Mouse (Mus musculus): ENCODE measurements at regions not wholly inside any gene's neighbourhood (a gene's known extent, or its start where the extent isn't known, plus 50 kb on each side); places are given as distances from the start of the nearest gene placed in this dataset.

GRCm38 (mm10) chr2:30715720-30716310, 87.6 kb downstream of the 1700001O22Rik start:
- H3K9me3 ChIP-seq (ENCODE audit: control insufficient read depth, low read length): no peaks in the 10 kb centered on the region
- no peak overlapping the region for H3K9ac ChIP-seq (replicated peaks)
- DNase-seq (ENCODE audit: low read depth in 3 of 3, low spot score in 3 of 3) (no peak), ATAC-seq (ENCODE audit: insufficient read depth) (no peak)
- H3K4me3 ChIP-seq (ENCODE audit: insufficient read depth in 1 of 2, low read depth in 2 of 2, low read length in 2 of 2): no peak overlapping the region
- TF ChIP-seq EP300 (IDR thresholded peaks at IDR 0.05; ENCODE audit: low read depth) (no peak), CTCF (IDR thresholded peaks at IDR 0.05; ENCODE audit: low read depth) (no peak)
- H3K4me1 ChIP-seq (replicated peaks; ENCODE audit: control insufficient read depth in 2 of 2, insufficient read depth in 2 of 2, low read length in 1 of 2): peaks cover 0 to 14% of the 10 kb centered on the region in 2 experiments; a peak in 2 of 4 replicates
- peaks cover 36% of the 10 kb centered on the region for H3K27me3 ChIP-seq (ENCODE audit: control insufficient read depth, insufficient read depth, low read length)
- H3K27ac ChIP-seq: no peak overlapping the region
- WGBS (ENCODE audit: insufficient replicate concordance): 30% methylated on average over 4 of the region's 4 CpGs
- no peaks in the 10 kb centered on the region for H3K36me3 ChIP-seq (replicated peaks; ENCODE audit: control insufficient read depth, insufficient read depth, low read depth)
- H3K4me2 ChIP-seq (ENCODE audit: low read depth): no peak overlapping the region

- 31% methylated on average over 3 of the region's 3 CpGs for WGBS (ENCODE audit: insufficient replicate concordance)
- no peak overlapping the region for H3K27ac ChIP-seq
- H3K36me3 ChIP-seq (replicated peaks; ENCODE audit: control insufficient read depth, insufficient read depth, low read depth): no peaks in the 10 kb centered on the region
- H3K9me3 ChIP-seq (ENCODE audit: control insufficient read depth, low read length): no peaks in the 10 kb centered on the region
- H3K4me1 ChIP-seq (replicated peaks; ENCODE audit: control insufficient read depth in 2 of 2, insufficient read depth in 2 of 2, low read length in 1 of 2): peaks cover 0 to 12% of the 10 kb centered on the region in 2 experiments; a peak in 2 of 4 replicates
- DNase-seq (ENCODE audit: low read depth in 3 of 3, low spot score in 3 of 3) (no peak), ATAC-seq (ENCODE audit: insufficient read depth) (no peak)
- H3K4me2 ChIP-seq (ENCODE audit: low read depth): no peak overlapping the region
- no peak overlapping the region for H3K4me3 ChIP-seq (ENCODE audit: insufficient read depth in 1 of 2, low read depth in 2 of 2, low read length in 2 of 2)
- TF ChIP-seq CTCF (IDR thresholded peaks at IDR 0.05; ENCODE audit: low read depth): no peak
- no peak for TF ChIP-seq EP300 (IDR thresholded peaks at IDR 0.05; ENCODE audit: low read depth)
- peaks cover 41% of the 10 kb centered on the region for H3K27me3 ChIP-seq (ENCODE audit: control insufficient read depth, insufficient read depth, low read length)
- H3K9ac ChIP-seq (replicated peaks): no peak overlapping the region
Measured at GRCm38 (mm10) chr2:30713535-30713934, 89.9 kb downstream of the 1700001O22Rik start.

GRCm38 (mm10) chr2:30712841-30713401, 90.5 kb downstream of the 1700001O22Rik start:
- Histone ChIP-seq H3K4me3 (ENCODE audit: insufficient read depth in 1 of 2, low read depth in 2 of 2, low read length in 2 of 2) (no peak overlapping the region), H3K27ac (no peak overlapping the region), H3K4me2 (ENCODE audit: low read depth) (no peak overlapping the region), H3K27me3 (ENCODE audit: control insufficient read depth, insufficient read depth, low read length) (peaks cover 47% of the 10 kb centered on the region), H3K9me3 (ENCODE audit: control insufficient read depth, low read length) (no peaks in the 10 kb centered on the region), H3K36me3 (replicated peaks; ENCODE audit: control insufficient read depth, insufficient read depth, low read depth) (no peaks in the 10 kb centered on the region), H3K4me1 (replicated peaks; ENCODE audit: control insufficient read depth in 2 of 2, insufficient read depth in 2 of 2, low read length in 1 of 2) (peaks cover 0 to 8% of the 10 kb centered on the region in 2 experiments; a peak in 2 of 4 replicates), H3K9ac (replicated peaks) (no peak overlapping the region)
- DNase-seq (ENCODE audit: low read depth in 3 of 3, low spot score in 3 of 3): no peak
- ATAC-seq (ENCODE audit: insufficient read depth): no peak
- TF ChIP-seq EP300 (IDR thresholded peaks at IDR 0.05; ENCODE audit: low read depth) (no peak), CTCF (IDR thresholded peaks at IDR 0.05; ENCODE audit: low read depth) (no peak)
- 33% methylated on average over 9 of the region's 9 CpGs for WGBS (ENCODE audit: insufficient replicate concordance)

- Histone ChIP-seq H3K9ac (replicated peaks) (peak overlapping the region; percentile 5; the same call in 1 of the 2 replicates), H3K4me3 (ENCODE audit: insufficient read depth in 1 of 2, low read depth in 2 of 2, low read length in 2 of 2) (peak overlapping the region; percentile 19 to 42), H3K27ac (no peak overlapping the region), H3K4me1 (replicated peaks; ENCODE audit: control insufficient read depth in 2 of 2, insufficient read depth in 2 of 2, low read length in 1 of 2) (peaks cover 0 to 10% of the 10 kb centered on the region in 2 experiments; a peak in 2 of 4 replicates), H3K36me3 (replicated peaks; ENCODE audit: control insufficient read depth, insufficient read depth, low read depth) (no peaks in the 10 kb centered on the region), H3K4me2 (ENCODE audit: low read depth) (peak overlapping the region; percentile 63), H3K9me3 (ENCODE audit: control insufficient read depth, low read length) (no peaks in the 10 kb centered on the region), H3K27me3 (ENCODE audit: control insufficient read depth, insufficient read depth, low read length) (peaks cover 47% of the 10 kb centered on the region)
- TF ChIP-seq CTCF (IDR thresholded peaks at IDR 0.05; ENCODE audit: low read depth) (no peak), EP300 (IDR thresholded peaks at IDR 0.05; ENCODE audit: low read depth) (no peak)
- no peak for DNase-seq (ENCODE audit: low read depth in 3 of 3, low spot score in 3 of 3)
- WGBS (ENCODE audit: insufficient replicate concordance): under 1% methylated on average over 63 of the region's 63 CpGs
- ATAC-seq (ENCODE audit: insufficient read depth): 0 out of 2 replicates have a peak, but pooled peaks have one; percentile 16
Measured at GRCm38 (mm10) chr2:30711853-30712498, 91.5 kb downstream of the 1700001O22Rik start.

- ATAC-seq (ENCODE audit: insufficient read depth) (peak; percentile 32), DNase-seq (ENCODE audit: low read depth in 3 of 3, low spot score in 3 of 3) (no peak)
- no peaks in the 10 kb centered on the region for H3K9me3 ChIP-seq (ENCODE audit: control insufficient read depth, low read length)
- peak overlapping the region; percentile 63 for H3K4me2 ChIP-seq (ENCODE audit: low read depth)
- TF ChIP-seq CTCF (IDR thresholded peaks at IDR 0.05; ENCODE audit: low read depth) (no peak), EP300 (IDR thresholded peaks at IDR 0.05; ENCODE audit: low read depth) (no peak)
- peak overlapping the region; percentile 5; the same call in 1 of the 2 replicates for H3K9ac ChIP-seq (replicated peaks)
- no peaks in the 10 kb centered on the region for H3K36me3 ChIP-seq (replicated peaks; ENCODE audit: control insufficient read depth, insufficient read depth, low read depth)
- no peak overlapping the region for H3K27ac ChIP-seq
- H3K4me3 ChIP-seq (ENCODE audit: insufficient read depth in 1 of 2, low read depth in 2 of 2, low read length in 2 of 2): peak overlapping the region in 1 of 2 experiments; percentile 42; a peak in 3 of 4 replicates
- H3K4me1 ChIP-seq (replicated peaks; ENCODE audit: control insufficient read depth in 2 of 2, insufficient read depth in 2 of 2, low read length in 1 of 2): peaks cover 0 to 7% of the 10 kb centered on the region in 2 experiments; a peak in 1 of 4 replicates
- 3% methylated on average over 14 of the region's 15 CpGs for WGBS (ENCODE audit: insufficient replicate concordance)
- peaks cover 43% of the 10 kb centered on the region for H3K27me3 ChIP-seq (ENCODE audit: control insufficient read depth, insufficient read depth, low read length)
Measured at GRCm38 (mm10) chr2:30711476-30711852, 92.0 kb downstream of the 1700001O22Rik start.
